Mouse (Mus musculus): ENCODE data around the gene Gm30191. TPM values are rescaled to one million over a fixed set of nuclear protein-coding genes. Genes with fewer than 3 reads are reported as not detected.

Gm30191 gene
- polyA plus RNA-seq (2012; rRNA removed; ENCODE audit: low replicate concordance): not detected in 2 replicates

DNA sequence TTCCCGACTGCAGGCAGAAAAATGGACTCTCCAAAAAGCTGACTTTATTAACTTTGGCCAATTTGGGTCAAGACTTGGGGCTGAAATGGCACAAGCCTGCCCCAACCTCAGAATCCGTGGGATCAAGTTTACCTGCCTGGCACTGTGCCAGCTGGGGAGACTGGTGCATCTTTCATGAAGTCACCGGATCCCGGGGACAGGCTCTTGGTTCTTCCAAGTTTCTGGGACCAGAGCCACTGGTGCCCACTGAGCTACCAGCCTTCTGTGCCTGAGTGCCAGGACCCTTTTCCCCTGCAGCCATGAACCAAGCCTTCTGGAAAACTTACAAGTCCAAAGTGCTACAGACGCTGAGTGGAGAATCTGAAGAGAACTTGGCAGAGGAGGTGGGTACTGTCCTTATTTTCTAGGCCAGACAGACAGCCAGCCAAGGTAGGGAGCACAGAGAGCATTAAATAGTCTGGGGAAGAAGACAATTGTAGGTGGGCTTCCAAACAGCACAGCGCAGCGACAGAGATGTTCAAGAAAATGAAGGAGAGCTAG, at the start of gene Gm30191:
Gm30191 (plus strand) TSS at position 217 of the 540 bp plus-strand sequence.

DNA sequence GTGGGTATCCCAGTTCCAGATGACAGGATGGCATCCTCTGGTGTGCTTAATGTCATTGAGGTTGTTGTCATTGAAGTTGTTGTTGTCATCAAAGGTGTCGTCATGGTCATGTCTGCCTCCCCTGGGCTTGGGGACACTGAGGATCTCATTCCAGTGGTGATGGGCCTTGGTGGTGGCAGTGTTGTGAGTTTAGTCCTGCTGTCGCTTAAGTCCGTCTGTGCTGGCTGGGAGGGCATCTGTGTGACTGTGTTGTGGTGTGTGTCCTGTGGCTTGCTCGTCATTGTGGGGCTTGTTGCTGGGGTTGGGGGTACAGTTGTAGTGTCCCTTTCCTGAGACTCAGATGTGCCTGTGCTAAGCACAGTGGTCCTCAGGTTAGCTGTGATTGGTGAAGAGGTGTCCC, 43.8 kb upstream of the Gm30191 start, which contains the start of gene Gm7534:
Gm7534 (minus strand) TSS at position 101 of the 400 bp plus-strand sequence.

DNA sequence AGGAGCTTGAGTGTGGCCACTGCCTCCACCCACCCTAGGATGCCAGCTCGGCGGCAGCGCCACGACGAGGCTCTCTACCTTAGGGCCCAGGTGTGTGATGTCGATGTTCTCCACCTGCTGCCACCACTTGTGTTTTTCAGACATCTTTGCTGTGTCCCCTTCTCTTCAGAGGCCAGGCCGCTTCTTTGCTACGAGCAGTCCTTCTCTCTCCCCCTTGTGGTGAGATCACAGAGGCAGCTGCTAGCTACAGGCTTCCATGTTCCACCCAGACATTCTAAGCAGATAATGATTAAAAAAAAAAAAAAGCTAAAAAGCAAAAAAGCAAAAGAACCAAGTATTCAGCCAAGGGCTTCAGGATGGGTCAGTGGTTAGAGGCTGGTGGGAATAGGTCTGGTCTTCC, 19.5 kb upstream of the Gm30191 start, which contains the start of gene Catsper4:
Catsper4 (minus strand) TSS at position 190 of the 400 bp plus-strand sequence.

DNA sequence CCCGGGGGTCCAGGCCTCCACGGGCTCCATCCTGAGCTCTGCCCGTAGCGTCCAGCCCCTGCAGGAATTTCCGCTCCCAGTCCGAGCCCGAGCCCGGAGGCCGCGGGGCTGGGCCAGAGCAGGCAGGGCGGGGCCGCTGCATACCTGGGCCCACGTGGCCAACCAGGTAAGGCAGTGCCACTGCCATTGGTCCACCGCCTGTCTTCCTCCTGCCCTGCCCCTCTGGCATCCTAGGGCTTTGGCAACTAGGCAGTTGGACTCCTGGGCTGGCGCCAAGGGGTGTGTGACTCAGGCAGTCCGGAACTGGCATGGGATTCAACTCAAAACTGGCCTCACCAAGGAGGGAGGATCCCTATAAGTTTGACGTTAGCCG, 8.5 kb upstream of the Gm30191 start, which contains the start of gene Cnksr1:
Cnksr1 (minus strand) TSS at position 121 of the 373 bp plus-strand sequence.

DNA sequence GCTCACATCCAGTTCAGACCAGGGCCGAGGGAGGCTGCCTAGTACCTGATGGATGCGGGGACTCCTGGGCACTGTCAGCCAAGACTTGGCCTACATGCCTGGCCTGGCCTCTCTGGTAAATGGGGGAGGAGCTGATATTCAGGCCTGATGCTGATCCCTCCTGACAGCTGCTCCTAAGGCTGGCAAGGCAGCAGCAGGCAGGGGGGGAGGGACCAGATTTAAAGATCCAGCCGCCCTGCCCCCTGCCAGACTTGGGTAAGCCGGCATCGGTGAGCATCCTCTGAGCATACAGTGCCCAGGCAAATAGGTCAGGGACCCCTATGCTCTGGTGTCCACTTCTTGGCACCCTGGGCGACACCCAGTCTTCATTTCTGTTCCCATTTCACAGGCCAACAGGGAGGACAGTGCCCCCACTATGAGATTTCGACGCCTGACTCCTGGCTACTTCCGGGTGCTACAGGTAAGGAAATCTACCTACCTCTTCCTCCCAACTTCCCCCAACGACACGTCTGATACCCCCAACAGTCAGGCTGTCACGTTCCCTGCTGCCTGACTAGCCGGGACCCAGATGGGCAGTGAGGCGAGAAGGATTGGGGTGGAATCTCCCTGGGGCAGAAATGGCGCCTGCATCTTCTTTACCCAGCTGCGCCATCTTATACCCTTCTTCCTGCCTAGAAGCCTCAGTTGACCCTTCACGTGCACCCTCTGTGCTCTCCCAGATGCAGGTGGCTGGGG, 3.1 kb upstream of the Gm30191 start, which contains the start of gene E130218I03Rik:
E130218I03Rik (plus strand) TSS at position 147 of the 735 bp plus-strand sequence.

GRCm38 (mm10) chr4:134245148-134245843, 1.4 kb upstream of the Gm30191 start, which contains the start of gene Zfp593:
Gene Zfp593, minus strand, starts transcription at chr4:134245592.

GRCm38 (mm10) chr4:134253722-134254324, 7.1 kb downstream of the Gm30191 start, which contains the start of gene Grrp1:
Gene Grrp1, minus strand, starts transcription at chr4:134254106.

DNA sequence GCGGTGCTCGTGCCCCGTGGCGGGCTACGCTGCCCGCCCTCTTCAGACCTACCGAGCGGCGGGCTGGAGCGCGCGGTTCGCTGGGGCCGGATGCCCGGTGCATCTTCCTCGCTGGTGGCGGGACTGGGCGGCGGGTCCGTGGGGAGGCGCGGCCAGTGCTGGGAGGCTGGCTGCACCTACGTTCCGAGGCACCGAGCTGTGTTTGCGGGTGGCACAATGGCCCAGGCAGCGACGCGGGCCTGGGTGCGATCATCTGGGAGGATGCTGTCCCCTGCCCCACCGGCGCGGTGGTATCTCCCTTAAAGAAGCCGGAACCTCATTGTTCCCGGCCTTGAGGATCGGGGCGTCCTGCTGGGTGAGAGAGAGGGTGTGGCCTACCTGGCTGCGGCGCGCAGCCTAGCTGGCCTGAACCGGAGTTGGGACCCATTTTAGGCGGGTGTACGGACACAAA, 40.9 kb downstream of the Gm30191 start, which contains the start of gene Pdik1l:
Pdik1l (minus strand) TSS at position 321 of the 451 bp plus-strand sequence.

Other genes with a start within 250 kb of the Gm30191 start
- gene Dhdds, start 246.0 kb upstream of the Gm30191 start, polyA plus RNA-seq (2012; rRNA removed; ENCODE audit: low replicate concordance): 12.7 and 13.7 TPM in 2 replicates
- not detected in 2 replicates for gene Lin28a, start 228.1 kb upstream of the Gm30191 start, polyA plus RNA-seq (2012; rRNA removed; ENCODE audit: low replicate concordance)
- 0.36 and 0.60 TPM in 2 replicates for gene Zfp683, start 193.1 kb upstream of the Gm30191 start, polyA plus RNA-seq (2012; rRNA removed; ENCODE audit: low replicate concordance)
- gene Crybg2, start 186.1 kb upstream of the Gm30191 start, polyA plus RNA-seq (2012; rRNA removed; ENCODE audit: low replicate concordance): 40.9 and 73.8 TPM in 2 replicates
- gene Cd52, start 151.9 kb upstream of the Gm30191 start, polyA plus RNA-seq (2012; rRNA removed; ENCODE audit: low replicate concordance): 25.1 and 27.9 TPM in 2 replicates
- 3.1 and 8.2 TPM in 2 replicates for gene Ubxn11, start 144.4 kb upstream of the Gm30191 start, polyA plus RNA-seq (2012; rRNA removed; ENCODE audit: low replicate concordance)
- gene Sh3bgrl3, start 118.1 kb upstream of the Gm30191 start, polyA plus RNA-seq (2012; rRNA removed; ENCODE audit: low replicate concordance): 516 and 587 TPM in 2 replicates
- gene Cep85, start 59.8 kb upstream of the Gm30191 start, polyA plus RNA-seq (2012; rRNA removed; ENCODE audit: low replicate concordance): 16.8 and 19.5 TPM in 2 replicates
- not detected in 2 replicates for gene Gm7534, start 43.9 kb upstream of the Gm30191 start, polyA plus RNA-seq (2012; rRNA removed; ENCODE audit: low replicate concordance)
- 0.39 and 0.69 TPM in 2 replicates for gene Catsper4, start 19.6 kb upstream of the Gm30191 start, polyA plus RNA-seq (2012; rRNA removed; ENCODE audit: low replicate concordance)
- gene Cnksr1, start 8.5 kb upstream of the Gm30191 start, polyA plus RNA-seq (2012; rRNA removed; ENCODE audit: low replicate concordance): 19.5 and 29.0 TPM in 2 replicates
- gene E130218I03Rik, start 3.3 kb upstream of the Gm30191 start, polyA plus RNA-seq (2012; rRNA removed; ENCODE audit: low replicate concordance): not detected in 2 replicates
- 7.0 TPM in 2 replicates for gene Zfp593, start 1.3 kb upstream of the Gm30191 start, polyA plus RNA-seq (2012; rRNA removed; ENCODE audit: low replicate concordance)
- 10.0 and 24.9 TPM in 2 replicates for gene Grrp1, start 7.2 kb downstream of the Gm30191 start, polyA plus RNA-seq (2012; rRNA removed; ENCODE audit: low replicate concordance)
- 1.0 and 1.3 TPM in 2 replicates for gene Pdik1l, start 41.0 kb downstream of the Gm30191 start, polyA plus RNA-seq (2012; rRNA removed; ENCODE audit: low replicate concordance)
- 0.14 and 0.34 TPM in 2 replicates for gene Trim63, start 68.2 kb downstream of the Gm30191 start, polyA plus RNA-seq (2012; rRNA removed; ENCODE audit: low replicate concordance)
- gene Slc30a2, start 96.2 kb downstream of the Gm30191 start, polyA plus RNA-seq (2012; rRNA removed; ENCODE audit: low replicate concordance): 25.2 and 83.4 TPM in 2 replicates
- 0.88 and 2.1 TPM in 2 replicates for gene Extl1, start 136.9 kb downstream of the Gm30191 start, polyA plus RNA-seq (2012; rRNA removed; ENCODE audit: low replicate concordance)
- 30.2 and 36.9 TPM in 2 replicates for gene Pafah2, start 149.4 kb downstream of the Gm30191 start, polyA plus RNA-seq (2012; rRNA removed; ENCODE audit: low replicate concordance)
- 7.6 and 10.1 TPM in 2 replicates for gene Stmn1, start 221.4 kb downstream of the Gm30191 start, polyA plus RNA-seq (2012; rRNA removed; ENCODE audit: low replicate concordance)
- gene Paqr7, start 249.8 kb downstream of the Gm30191 start, polyA plus RNA-seq (2012; rRNA removed; ENCODE audit: low replicate concordance): 63.7 and 135 TPM in 2 replicates